Mouse (Mus musculus) thymus, adult 18-20 months (tissue): ENCODE measurements around the gene Ctsl.
A peak's percentile ranks its signal among the peaks of the same experiment; 100 is the strongest.

Experiments used
- DNase-seq, 2 experiments: peaks; one replicate each; pipeline ENCODE4 v3.0.0; 2022; ENCODE audit warnings: mixed read lengths in 2 of 2

Gene Ctsl

GRCm38 (mm10) chr13:64370173-64370940 is at the start of gene Ctsl:
Gene Ctsl, minus strand, starts transcription at chr13:64370890.
- peak; percentile 89 to 90 for DNase-seq

- DNase-seq, result no peak
Measured at GRCm38 (mm10) chr13:64416955-64417601, 46.4 kb upstream of the Ctsl start.

- peak; percentile 31 to 59 for DNase-seq
Measured at GRCm38 (mm10) chr13:64415659-64416058, 45.0 kb upstream of the Ctsl start.

GRCm38 (mm10) chr13:64412752-64413257 is 42.1 kb upstream of the Ctsl start:
- DNase-seq, result no peak

GRCm38 (mm10) chr13:64411282-64411681 is 40.6 kb upstream of the Ctsl start:
- no peak for DNase-seq

GRCm38 (mm10) chr13:64410604-64411003 is 39.9 kb upstream of the Ctsl start:
- DNase-seq, result peak; percentile 58 to 79

- DNase-seq, result peak in 1 of 2 experiments; percentile 57
Measured at GRCm38 (mm10) chr13:64407992-64408391, 37.3 kb upstream of the Ctsl start.

GRCm38 (mm10) chr13:64405550-64405949 is 34.9 kb upstream of the Ctsl start:
- DNase-seq, result no peak

GRCm38 (mm10) chr13:64403519-64403918 is 32.8 kb upstream of the Ctsl start:
- no peak for DNase-seq

- DNase-seq, result no peak
Measured at GRCm38 (mm10) chr13:64402951-64403460, 32.3 kb upstream of the Ctsl start.

GRCm38 (mm10) chr13:64402504-64402949 is 31.8 kb upstream of the Ctsl start:
- DNase-seq, result no peak

GRCm38 (mm10) chr13:64402006-64402405 is 31.3 kb upstream of the Ctsl start:
- no peak for DNase-seq

GRCm38 (mm10) chr13:64400801-64401361 is 30.2 kb upstream of the Ctsl start:
- no peak for DNase-seq

- DNase-seq, result no peak
Measured at GRCm38 (mm10) chr13:64399906-64400305, 29.2 kb upstream of the Ctsl start.

GRCm38 (mm10) chr13:64398065-64398464 is 27.4 kb upstream of the Ctsl start:
- no peak for DNase-seq

GRCm38 (mm10) chr13:64396979-64397378 is 26.3 kb upstream of the Ctsl start:
- no peak for DNase-seq

GRCm38 (mm10) chr13:64388415-64388814 is 17.7 kb upstream of the Ctsl start:
- DNase-seq, result no peak

- no peak for DNase-seq
Measured at GRCm38 (mm10) chr13:64386048-64386447, 15.4 kb upstream of the Ctsl start.

GRCm38 (mm10) chr13:64384937-64385336 is 14.2 kb upstream of the Ctsl start:
- DNase-seq, result no peak

GRCm38 (mm10) chr13:64380251-64380650 is 9.6 kb upstream of the Ctsl start:
- no peak for DNase-seq

GRCm38 (mm10) chr13:64378601-64379000 is 7.9 kb upstream of the Ctsl start:
- DNase-seq, result no peak

- no peak for DNase-seq
Measured at GRCm38 (mm10) chr13:64376472-64376871, 5.8 kb upstream of the Ctsl start.

- DNase-seq, result no peak
Measured at GRCm38 (mm10) chr13:64375160-64375559, 4.5 kb upstream of the Ctsl start.
